Mouse (Mus musculus) liver, embryonic 14.5 days (tissue): ENCODE measurements at regions not wholly inside any gene's neighbourhood (a gene's known extent, or its start where the extent isn't known, plus 50 kb on each side); places are given as distances from the start of the nearest gene placed in this dataset.

Experiments
- CTCF ChIP-seq: IDR thresholded peaks from 2 replicates; pipeline ENCODE4 v1.5.1; 2016; ENCODE audit warnings: antibody characterized with exemption, low read depth, control low read depth
- EP300 ChIP-seq: IDR thresholded peaks from 2 replicates; pipeline ENCODE4 v1.6.1; 2016; ENCODE audit warnings: antibody characterized with exemption, low read depth

- TF ChIP-seq EP300 (no peak), CTCF (no peak)
Observed at GRCm38 (mm10) chr14:48804098-48804497, 130.5 kb upstream of the Otx2 start.
